Mouse (Mus musculus) olfactory bulb, adult 2 months (tissue): ENCODE measurements around the gene Cldn1.

ENCODE experiments used
- CTCF ChIP-seq: fragments of 200-500 bp; IDR thresholded peaks from 2 replicates; pipeline ENCODE4 v1.5.1; 2012; ENCODE audit warnings: low read depth, mild to moderate bottlenecking, low read length, moderate library complexity; ENCODE audit not compliant: insufficient read depth
- POLR2A ChIP-seq: fragments of 200-500 bp; IDR thresholded peaks from 2 replicates; pipeline ENCODE4 v1.6.1; 2012; ENCODE audit warnings: mild to moderate bottlenecking, low read depth, low read length, moderate library complexity; ENCODE audit not compliant: insufficient read depth

GRCm38 (mm10) chr16:26350786-26351185, 20.9 kb downstream of the Cldn1 start:
- no peak for TF ChIP-seq POLR2A
- no peak for TF ChIP-seq CTCF
